Mouse (Mus musculus) right cerebral cortex, postnatal 25 days (tissue): Measurements from ENCODE around the gene Ceacam16.

Experiments
- DNase-seq: peaks from one replicate; pipeline ENCODE4 v3.0.0; 2022

The Ceacam16 gene

GRCm38 (mm10) chr7:19861199-19861598 lies at the start of gene Ceacam16:
Gene Ceacam16, minus strand, starts transcription at chr7:19861299.
- no peak for DNase-seq

- DNase-seq, result peak; percentile 64
Measured at GRCm38 (mm10) chr7:19910421-19911291, 49.6 kb upstream of the Ceacam16 start.

- DNase-seq, result no peak
Measured at GRCm38 (mm10) chr7:19889881-19890280, 28.8 kb upstream of the Ceacam16 start.

GRCm38 (mm10) chr7:19887849-19888248 lies 26.8 kb upstream of the Ceacam16 start, which contains the start of gene Ceacam19:
Gene Ceacam19, minus strand, starts transcription at chr7:19887965.
- DNase-seq, result no peak

- no peak for DNase-seq
Measured at GRCm38 (mm10) chr7:19880754-19881153, 19.7 kb upstream of the Ceacam16 start.

GRCm38 (mm10) chr7:19876781-19877425 lies 15.8 kb upstream of the Ceacam16 start:
- no peak for DNase-seq

GRCm38 (mm10) chr7:19875948-19876682 lies 15.0 kb upstream of the Ceacam16 start:
- DNase-seq, result no peak

GRCm38 (mm10) chr7:19871943-19872601 lies 11.0 kb upstream of the Ceacam16 start:
- DNase-seq, result no peak

GRCm38 (mm10) chr7:19871137-19871621 lies 10.1 kb upstream of the Ceacam16 start:
- no peak for DNase-seq

- no peak for DNase-seq
Measured at GRCm38 (mm10) chr7:19867751-19868399, 6.8 kb upstream of the Ceacam16 start.

GRCm38 (mm10) chr7:19866490-19866889 lies 5.4 kb upstream of the Ceacam16 start:
- no peak for DNase-seq

GRCm38 (mm10) chr7:19865246-19866036 lies 4.3 kb upstream of the Ceacam16 start:
- no peak for DNase-seq

GRCm38 (mm10) chr7:19864241-19864640 lies 3.1 kb upstream of the Ceacam16 start:
- DNase-seq, result no peak

GRCm38 (mm10) chr7:19859740-19860139 lies 1.4 kb downstream of the Ceacam16 start:
- no peak for DNase-seq

GRCm38 (mm10) chr7:19856283-19856682 lies 4.8 kb downstream of the Ceacam16 start:
- no peak for DNase-seq

GRCm38 (mm10) chr7:19855663-19856062 lies 5.4 kb downstream of the Ceacam16 start:
- no peak for DNase-seq

- DNase-seq, result no peak
Measured at GRCm38 (mm10) chr7:19853526-19853925, 7.6 kb downstream of the Ceacam16 start.

- DNase-seq, result peak; percentile 54
Measured at GRCm38 (mm10) chr7:19851858-19852570, 9.1 kb downstream of the Ceacam16 start, which contains the start of gene Gm19345. Gene Gm19345, plus strand, starts transcription at chr7:19852003.

GRCm38 (mm10) chr7:19844521-19845171 lies 16.5 kb downstream of the Ceacam16 start:
- DNase-seq, result no peak

GRCm38 (mm10) chr7:19843561-19843960 lies 17.5 kb downstream of the Ceacam16 start:
- peak; percentile 43 for DNase-seq
